Mouse (Mus musculus) right cerebral cortex, adult 2 months (tissue): ENCODE measurements around the gene Cast.

Experiments
- DNase-seq, 2 experiments: peaks; one replicate each; pipeline ENCODE4 v3.0.0; 2021 to 2022; ENCODE audit warnings: low spot score in 2 of 2

The Cast gene

GRCm38 (mm10) chr13:74696225-74696624, 112.4 kb downstream of the Cast start:
- DNase-seq = no peak

GRCm38 (mm10) chr13:74695497-74696193, 113.0 kb downstream of the Cast start:
- DNase-seq = no peak
